Mouse (Mus musculus) testis, adult 2 months (tissue): ENCODE results near the gene Papss2.

ENCODE experiments used
- CTCF ChIP-seq: fragments of 200-500 bp; IDR thresholded peaks from 2 replicates; pipeline ENCODE4 v1.5.1; 2012; ENCODE audit warnings: low read depth, mild to moderate bottlenecking, inconsistent platforms, low read length, moderate library complexity; ENCODE audit not compliant: control insufficient read depth, insufficient read depth, insufficient replicate concordance
- POLR2A ChIP-seq: fragments of 200-500 bp; IDR thresholded peaks from 2 replicates; pipeline ENCODE4 v1.6.1; 2012; ENCODE audit warnings: low read depth, mild to moderate bottlenecking, inconsistent platforms, low read length, moderate library complexity; ENCODE audit not compliant: control insufficient read depth

GRCm38 (mm10) chr19:32604563-32605252 is 9.1 kb downstream of the Papss2 start:
- no peak for TF ChIP-seq CTCF
- TF ChIP-seq POLR2A, result no peak
